Mouse (Mus musculus) cortical plate, adult 2 months (tissue): ENCODE data around the gene Ror1. TPM values are rescaled to one million over a fixed set of nuclear protein-coding genes. Genes with fewer than 3 reads are reported as not detected.

Experiments
- H3K27ac ChIP-seq: fragments of 200-500 bp; 2 replicates; pipeline ENCODE4 v1.5.1; 2012; ENCODE audit warnings: low read length, control low read depth, inconsistent platforms; ENCODE audit not compliant: insufficient read depth
- H3K4me1 ChIP-seq: fragments of 200-500 bp; 2 replicates; pipeline ENCODE4 v1.6.1; 2011; ENCODE audit warnings: low read length; ENCODE audit not compliant: control insufficient read depth, insufficient read depth
- H3K4me3 ChIP-seq: fragments of 200-500 bp; 2 replicates; pipeline ENCODE4 v1.5.1; 2011; ENCODE audit warnings: mild to moderate bottlenecking, low read length, control low read depth; ENCODE audit not compliant: insufficient read depth
- CTCF ChIP-seq: fragments of 200-500 bp; IDR thresholded peaks from 2 replicates; pipeline ENCODE4 v1.5.1; 2011; ENCODE audit warnings: mild to moderate bottlenecking, control low read depth, low read length; ENCODE audit not compliant: insufficient read depth; ENCODE audit errors: extremely low read depth
- POLR2A ChIP-seq: fragments of 200-500 bp; IDR thresholded peaks from 2 replicates; pipeline ENCODE4 v1.6.1; 2011; ENCODE audit warnings: mild to moderate bottlenecking, low read length, control low read depth; ENCODE audit not compliant: insufficient read depth; ENCODE audit errors: extremely low read depth
- polyA plus RNA-seq: library from polyadenylated mRNA; depleted of rRNA; stranded (reverse); fragments of >200 nt; gene quantifications from 2 replicates; pipeline ENCODE4 v1.2.3, GENCODE M21; 2012

The Ror1 gene
- polyA plus RNA-seq, 1 experiment, result 0.42 TPM

GRCm38 (mm10) chr4:100324719-100325515 is 229.3 kb downstream of the Ror1 start:
- H3K4me1 ChIP-seq, result no peaks in the 10 kb centered on the region
- no peak overlapping the region for H3K4me3 ChIP-seq
- no peak for TF ChIP-seq POLR2A
- H3K27ac ChIP-seq, result no peak overlapping the region

- TF ChIP-seq POLR2A (no peak), CTCF (no peak)
- Histone ChIP-seq H3K27ac (no peak overlapping the region), H3K4me1 (no peaks in the 10 kb centered on the region), H3K4me3 (no peak overlapping the region)
Observed at GRCm38 (mm10) chr4:100328361-100328970, 232.9 kb downstream of the Ror1 start.

GRCm38 (mm10) chr4:100335168-100335567 is 239.6 kb downstream of the Ror1 start:
- no peak for TF ChIP-seq CTCF
- TF ChIP-seq POLR2A, result no peak
- Histone ChIP-seq H3K27ac (no peak overlapping the region), H3K4me3 (no peak overlapping the region), H3K4me1 (no peaks in the 10 kb centered on the region)

GRCm38 (mm10) chr4:100347791-100348190 is 252.2 kb downstream of the Ror1 start:
- Histone ChIP-seq H3K4me3 (no peak overlapping the region), H3K27ac (no peak overlapping the region), H3K4me1 (no peaks in the 10 kb centered on the region)
- no peak for TF ChIP-seq CTCF
- TF ChIP-seq POLR2A, result no peak

- no peak for TF ChIP-seq CTCF
- TF ChIP-seq POLR2A, result no peak
- H3K4me3 ChIP-seq, result no peak overlapping the region
- no peaks in the 10 kb centered on the region for H3K4me1 ChIP-seq
- no peak overlapping the region for H3K27ac ChIP-seq
Observed at GRCm38 (mm10) chr4:100350106-100350795, 254.7 kb downstream of the Ror1 start.

GRCm38 (mm10) chr4:100351797-100352290 is 256.3 kb downstream of the Ror1 start:
- TF ChIP-seq POLR2A (no peak), CTCF (no peak)

GRCm38 (mm10) chr4:100355566-100355965 is 260.0 kb downstream of the Ror1 start:
- H3K27ac ChIP-seq, result no peak overlapping the region
- no peak overlapping the region for H3K4me3 ChIP-seq
- no peaks in the 10 kb centered on the region; the same call in 1 of the 2 replicates for H3K4me1 ChIP-seq
- no peak for TF ChIP-seq POLR2A
- TF ChIP-seq CTCF, result no peak

More at GRCm38 (mm10) chr4:100351797-100352290, 256.3 kb downstream of the Ror1 start:
- Histone ChIP-seq H3K4me3 (no peak overlapping the region), H3K4me1 (no peaks in the 10 kb centered on the region), H3K27ac (no peak overlapping the region)

- TF ChIP-seq POLR2A (no peak), CTCF (no peak)
- no peak overlapping the region for H3K4me3 ChIP-seq
- H3K27ac ChIP-seq, result no peak overlapping the region
- H3K4me1 ChIP-seq, result no peaks in the 10 kb centered on the region; the same call in 1 of the 2 replicates
Observed at GRCm38 (mm10) chr4:100357881-100358589, 262.4 kb downstream of the Ror1 start.

GRCm38 (mm10) chr4:100363666-100364065 is 268.1 kb downstream of the Ror1 start:
- H3K4me1 ChIP-seq, result no peaks in the 10 kb centered on the region
- no peak overlapping the region for H3K4me3 ChIP-seq
- no peak overlapping the region for H3K27ac ChIP-seq
- TF ChIP-seq POLR2A (no peak), CTCF (no peak)
